Mouse (Mus musculus) kidney, postnatal 36 days (tissue): ENCODE results near the gene Cdk2.
A peak's percentile ranks its signal among the peaks of the same experiment; 100 is the strongest.
"Not testable (repeated sequence)": the region's sequence is repeated elsewhere in the genome, so short reads cannot be mapped to it uniquely, and the experiment has no call there.

ENCODE experiments used
- DNase-seq, 2 experiments: peaks; one replicate each; pipeline ENCODE4 v3.0.0; 2021 to 2022; ENCODE audit warnings: mixed read lengths in 2 of 2

The Cdk2 gene

GRCm38 (mm10) chr10:128704491-128705316, at the start of gene Cdk2:
Gene Cdk2 (minus strand): TSS chr10:128705031.
- peak; percentile 95 to 97 for DNase-seq

- peak; percentile 77 to 85 for DNase-seq
Observed at GRCm38 (mm10) chr10:128748252-128748864, 43.5 kb upstream of the Cdk2 start.

GRCm38 (mm10) chr10:128747646-128748251, 42.9 kb upstream of the Cdk2 start, which contains the start of gene Pym1:
Gene Pym1 (plus strand): TSS chr10:128747889.
- peak; percentile 91 to 93 for DNase-seq

- DNase-seq = no peak
Observed at GRCm38 (mm10) chr10:128746972-128747645, 42.3 kb upstream of the Cdk2 start.

- DNase-seq = no peak
Observed at GRCm38 (mm10) chr10:128745946-128746613, 41.2 kb upstream of the Cdk2 start.

- DNase-seq = peak; percentile 35 to 46
Observed at GRCm38 (mm10) chr10:128744680-128745601, 40.1 kb upstream of the Cdk2 start, which contains the start of gene Dgka. Gene Dgka (minus strand): TSS chr10:128744855.

GRCm38 (mm10) chr10:128744211-128744610, 39.4 kb upstream of the Cdk2 start:
- DNase-seq = peak; percentile 53 to 69

GRCm38 (mm10) chr10:128743791-128744191, 39.0 kb upstream of the Cdk2 start:
- peak; percentile 64 to 82 for DNase-seq

GRCm38 (mm10) chr10:128743235-128743634, 38.4 kb upstream of the Cdk2 start:
- DNase-seq = peak in 1 of 2 experiments; percentile 12

GRCm38 (mm10) chr10:128742616-128743015, 37.8 kb upstream of the Cdk2 start:
- DNase-seq = no peak

- DNase-seq = no peak
Observed at GRCm38 (mm10) chr10:128740296-128740695, 35.5 kb upstream of the Cdk2 start.

- DNase-seq = peak; percentile 20
Observed at GRCm38 (mm10) chr10:128737435-128737834, 32.6 kb upstream of the Cdk2 start.

- DNase-seq = no peak
Observed at GRCm38 (mm10) chr10:128731992-128732391, 27.2 kb upstream of the Cdk2 start.

GRCm38 (mm10) chr10:128731002-128731433, 26.2 kb upstream of the Cdk2 start:
- peak; percentile 67 to 88 for DNase-seq

GRCm38 (mm10) chr10:128728059-128728458, 23.2 kb upstream of the Cdk2 start:
- no peak for DNase-seq

- DNase-seq = not testable (repeated sequence)
Observed at GRCm38 (mm10) chr10:128725466-128725865, 20.6 kb upstream of the Cdk2 start.

- no peak for DNase-seq
Observed at GRCm38 (mm10) chr10:128715559-128716537, 11.0 kb upstream of the Cdk2 start.

- DNase-seq = not testable (repeated sequence)
Observed at GRCm38 (mm10) chr10:128711318-128711717, 6.5 kb upstream of the Cdk2 start.

- peak in 1 of 2 experiments; percentile 13 for DNase-seq
Observed at GRCm38 (mm10) chr10:128705317-128705693, 474 bp upstream of the Cdk2 start.

GRCm38 (mm10) chr10:128703895-128704294, 936 bp downstream of the Cdk2 start, which contains the start of gene Pmel:
Gene Pmel (plus strand): TSS chr10:128704195.
- DNase-seq = no peak
